Mouse (Mus musculus) hindbrain, embryonic 10.5 days (tissue): ENCODE measurements around the gene Homer1. TPM values are rescaled to one million over a fixed set of nuclear protein-coding genes. Genes with fewer than 3 reads are reported as not detected.

Experiments used
- DNase-seq: peaks from one replicate; pipeline ENCODE4 v3.0.0-alpha.2; 2017; ENCODE audit warnings: low spot score
- H3K27ac ChIP-seq: fragments of 300-500 bp; sonication (generic); 2 replicates; pipeline ENCODE4 v1.5.1; 2016; ENCODE audit warnings: mild to moderate bottlenecking, moderate library complexity
- H3K27me3 ChIP-seq: fragments of 300-500 bp; sonication (generic); 2 replicates; pipeline ENCODE4 v1.6.1; 2016; ENCODE audit warnings: mild to moderate bottlenecking; ENCODE audit not compliant: poor library complexity, insufficient read depth, severe bottlenecking
- H3K36me3 ChIP-seq: fragments of 300-500 bp; sonication (generic); 2 replicates; pipeline ENCODE4 v1.6.1; 2016; ENCODE audit warnings: mild to moderate bottlenecking, moderate library complexity
- H3K4me1 ChIP-seq: fragments of 300-500 bp; sonication (generic); replicated peaks from 2 replicates; pipeline ENCODE4 v1.6.1; 2016; ENCODE audit warnings: mild to moderate bottlenecking
- H3K4me3 ChIP-seq: fragments of 300-500 bp; sonication (generic); 2 replicates; pipeline ENCODE4 v1.5.1; 2016; ENCODE audit warnings: mild to moderate bottlenecking, moderate library complexity
- H3K9me3 ChIP-seq: fragments of 300-500 bp; sonication (generic); 2 replicates; pipeline ENCODE4 v1.6.1; 2016; ENCODE audit warnings: mild to moderate bottlenecking, moderate library complexity
- WGBS: fragments of 180-500 bp; shearing (Covaris S2); methylation state at CpG from one replicate; pipeline ENCODE4 v1.1.7; 2016; 5-methylcytosine and 5-hydroxymethylcytosine counted together
- polyA plus RNA-seq: library from polyadenylated mRNA; unstranded; fragments of >200 nt; fragmentation: Nextera tagmentation; extraction: Ambion mirVana; gene quantifications from 2 replicates; pipeline ENCODE4 v1.2.1, GENCODE M21; 2016

Gene Homer1
- polyA plus RNA-seq, 1 experiment from 2014 or later, result 8.4 TPM

DNA sequence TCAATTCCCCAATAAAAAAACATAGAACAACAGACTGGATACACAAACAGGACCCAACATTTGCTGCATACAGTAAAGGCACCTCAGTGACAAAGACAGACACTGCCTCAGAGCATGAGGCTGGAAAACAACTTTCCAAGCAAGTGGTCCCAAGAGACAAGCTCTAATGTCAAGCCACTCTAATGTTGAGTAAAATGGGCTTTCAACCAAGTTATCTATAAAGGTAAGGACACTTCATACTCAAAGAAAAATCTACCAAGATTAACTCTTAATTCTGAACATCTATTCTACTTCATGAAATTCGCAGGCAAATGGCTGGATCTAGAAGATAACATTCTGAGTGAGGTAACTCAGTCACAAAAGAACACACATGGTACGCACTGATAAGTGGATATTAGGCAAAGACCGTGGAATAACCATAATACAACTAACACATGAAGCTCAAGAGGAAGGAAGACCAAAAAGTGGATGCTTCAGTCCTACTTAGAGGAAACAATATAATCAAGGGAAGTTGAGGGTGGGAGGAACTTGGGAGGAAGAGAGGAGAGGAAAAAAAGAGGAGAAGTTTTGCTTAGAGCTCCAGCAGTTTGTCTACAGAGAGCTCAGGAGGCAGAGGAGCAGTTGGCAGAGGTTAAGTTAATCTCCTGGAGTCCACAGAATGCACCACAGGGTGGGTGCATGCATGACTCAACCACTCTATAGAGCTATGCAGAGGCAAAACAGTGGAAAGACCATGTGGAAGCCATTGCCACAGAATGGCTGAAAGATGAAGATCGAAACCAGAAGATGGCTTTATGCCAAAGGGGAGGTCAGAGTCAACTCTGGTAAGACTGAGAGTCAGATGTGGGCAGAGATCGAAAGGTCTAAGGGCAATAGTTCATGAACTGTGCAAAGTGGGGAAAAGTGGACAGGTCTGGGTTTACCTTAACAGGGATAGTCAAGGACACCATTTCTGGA, 128.8 kb downstream of the Homer1 start:
- Histone ChIP-seq H3K36me3 (peaks cover 28% of the 10 kb centered on the region; the same call in 1 of the 2 replicates), H3K4me3 (no peak overlapping the region)
- 93% methylated on average over 5 of the region's 5 CpGs for WGBS

GRCm38 (mm10) chr13:93429205-93429604, 129.8 kb downstream of the Homer1 start:
- no peak overlapping the region for H3K4me3 ChIP-seq
- no peaks in the 10 kb centered on the region for H3K4me1 ChIP-seq
- H3K27me3 ChIP-seq, result no peaks in the 10 kb centered on the region
- H3K36me3 ChIP-seq, result peaks cover 35% of the 10 kb centered on the region; the same call in 1 of the 2 replicates
- H3K27ac ChIP-seq, result no peak overlapping the region
- WGBS, result 94% methylated on average over 1 of the region's 1 CpGs
- no peak for DNase-seq
- no peaks in the 10 kb centered on the region for H3K9me3 ChIP-seq

More for the DNA sequence above, 128.8 kb downstream of the Homer1 start:
- H3K27ac ChIP-seq, result no peak overlapping the region
- no peaks in the 10 kb centered on the region for H3K27me3 ChIP-seq
- DNase-seq, result no peak
- no peaks in the 10 kb centered on the region for H3K9me3 ChIP-seq
- H3K4me1 ChIP-seq, result no peaks in the 10 kb centered on the region

- Histone ChIP-seq H3K36me3 (peaks cover 77% of the 10 kb centered on the region), H3K9me3 (no peaks in the 10 kb centered on the region)
- 93% methylated on average over 3 of the region's 3 CpGs for WGBS
These were observed 140.7 kb downstream of the Homer1 start for GRCm38 (mm10) chr13:93440167-93440566.

GRCm38 (mm10) chr13:93453275-93453674, 153.8 kb downstream of the Homer1 start:
- peaks cover 65% of the 10 kb centered on the region for H3K36me3 ChIP-seq
- 91% methylated on average over 6 of the region's 6 CpGs for WGBS
- no peaks in the 10 kb centered on the region for H3K4me1 ChIP-seq
- no peak for DNase-seq
- no peaks in the 10 kb centered on the region for H3K9me3 ChIP-seq
- no peak overlapping the region for H3K4me3 ChIP-seq
- H3K27me3 ChIP-seq, result no peaks in the 10 kb centered on the region
- no peak overlapping the region for H3K27ac ChIP-seq

More at GRCm38 (mm10) chr13:93440167-93440566, 140.7 kb downstream of the Homer1 start:
- Histone ChIP-seq H3K4me3 (no peak overlapping the region), H3K27me3 (no peaks in the 10 kb centered on the region), H3K27ac (no peak overlapping the region), H3K4me1 (no peaks in the 10 kb centered on the region)
- no peak for DNase-seq

Other genes with a start within 250 kb of the Homer1 start
- 0.01 and 0.02 TPM in 2 replicates for gene Cmya5, start 154.9 kb upstream of the Homer1 start, polyA plus RNA-seq
- 55.5 and 60.5 TPM in 2 replicates for gene Tent2, start 107.2 kb upstream of the Homer1 start, polyA plus RNA-seq
- gene Jmy, start 200.2 kb downstream of the Homer1 start, polyA plus RNA-seq, result 3.9 and 4.0 TPM in 2 replicates